Mouse (Mus musculus) lung, embryonic 16.5 days (tissue): ENCODE measurements at regions not wholly inside any gene's neighbourhood (a gene's known extent, or its start where the extent isn't known, plus 50 kb on each side); places are given as distances from the start of the nearest gene placed in this dataset.

Experiments used
- ATAC-seq: fragments of 200-750 bp; cut with Nextera tagmentation; 2 replicates; pipeline ENCODE4 v1.8.0; 2017; ENCODE audit warnings: low read depth, mild to moderate bottlenecking, moderate library complexity
- H3K27ac ChIP-seq: fragments of 300-500 bp; sonication (generic); 2 replicates; pipeline ENCODE4 v1.5.1; 2014; ENCODE audit warnings: mild to moderate bottlenecking, control low read depth, low read length
- H3K27me3 ChIP-seq: fragments of 300-500 bp; sonication (generic); 2 replicates; pipeline ENCODE4 v1.6.1; 2014; ENCODE audit warnings: low read depth, low read length, mixed read lengths; ENCODE audit not compliant: control insufficient read depth, insufficient read depth
- H3K36me3 ChIP-seq: fragments of 300-500 bp; sonication (generic); 2 replicates; pipeline ENCODE4 v1.6.1; 2014; ENCODE audit warnings: low read length; ENCODE audit not compliant: control insufficient read depth, insufficient read depth
- H3K4me1 ChIP-seq: fragments of 300-500 bp; sonication (generic); replicated peaks from 2 replicates; pipeline ENCODE4 v1.6.1; 2014; ENCODE audit warnings: low read length, mixed read lengths; ENCODE audit not compliant: control insufficient read depth, insufficient read depth
- H3K4me2 ChIP-seq: fragments of 300-500 bp; sonication (generic); 2 replicates; pipeline ENCODE4 v1.6.1; 2014; ENCODE audit warnings: low read depth, low read length, control low read depth
- H3K4me3 ChIP-seq: fragments of 300-500 bp; sonication (generic); 2 replicates; pipeline ENCODE4 v1.5.1; 2014; ENCODE audit warnings: mild to moderate bottlenecking, low read length, control low read depth
- H3K9ac ChIP-seq: fragments of 300-500 bp; sonication (generic); 2 replicates; pipeline ENCODE4 v1.6.1; 2014; ENCODE audit warnings: low read length, control low read depth
- H3K9me3 ChIP-seq: fragments of 300-500 bp; sonication (generic); 2 replicates; pipeline ENCODE4 v1.6.1; 2016; ENCODE audit warnings: low read length; ENCODE audit not compliant: control insufficient read depth
- WGBS: fragments of 180-500 bp; shearing (Covaris S2); extraction: QIAGEN DNeasy Blood & Tissue Kit; methylation state at CpG from one replicate; pipeline ENCODE4 v1.1.7; 2014; 5-methylcytosine and 5-hydroxymethylcytosine counted together

DNA sequence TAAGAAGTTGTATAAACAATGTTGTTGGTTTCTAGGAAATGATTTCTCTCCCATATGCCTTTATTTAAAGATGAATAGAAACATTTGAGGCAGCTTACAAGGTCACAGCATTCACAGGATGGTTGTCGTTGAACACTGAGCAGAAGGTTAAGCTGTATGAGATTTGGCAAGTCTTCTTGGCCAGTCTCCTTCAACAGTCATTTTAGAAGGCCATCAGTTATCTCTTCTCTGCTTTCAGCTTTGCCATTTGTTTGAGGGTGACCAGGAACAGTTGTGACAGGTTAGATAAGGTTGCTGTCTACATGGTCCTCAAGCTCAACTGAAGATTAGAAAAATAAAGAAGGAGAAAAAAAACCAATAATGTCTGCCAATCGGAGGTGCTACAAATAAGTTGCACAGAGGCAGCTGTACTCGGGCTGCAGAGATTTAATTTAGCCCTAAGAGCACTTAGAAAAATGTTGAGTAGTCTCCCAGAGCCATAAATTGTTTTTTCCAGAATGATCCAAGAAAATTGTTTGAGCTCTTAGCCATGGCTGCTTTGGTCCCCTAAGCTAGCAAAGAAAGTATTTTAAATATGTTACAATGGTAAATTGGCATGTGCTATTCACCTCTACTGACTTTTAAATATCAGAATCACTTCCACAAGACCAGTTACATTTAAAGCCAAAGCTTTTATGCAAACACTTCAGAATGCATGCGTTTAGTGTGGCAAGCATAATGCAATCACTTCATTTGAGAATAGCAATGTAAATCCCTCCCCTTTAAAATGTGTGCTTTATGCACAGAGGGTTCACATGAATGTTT is 1025.6 kb downstream of the Diaph3 start:
- H3K27ac ChIP-seq, result peak overlapping the region; percentile 32; the same call in 1 of the 2 replicates

DNA sequence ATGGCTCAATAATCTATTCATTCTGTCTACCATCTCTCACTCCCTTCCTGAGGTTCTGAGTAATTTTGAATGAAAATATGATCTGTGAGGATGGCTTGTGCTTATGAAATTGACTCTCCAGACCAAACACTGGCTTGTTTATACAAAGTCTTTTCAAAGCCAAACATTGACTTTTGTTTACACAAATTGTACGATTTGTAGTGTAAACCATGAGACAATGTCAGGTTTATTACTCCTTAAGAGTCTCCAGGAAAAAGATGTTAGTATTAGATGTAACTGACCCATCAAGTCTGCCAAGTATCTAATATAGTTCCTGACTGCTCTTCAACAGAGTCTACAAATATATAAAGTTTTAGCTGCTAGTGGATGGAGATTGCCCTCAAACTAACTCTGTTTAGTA is 1039.5 kb downstream of the Diaph3 start:
- H3K27me3 ChIP-seq, result no peaks in the 10 kb centered on the region
- no peak overlapping the region; the same call in 1 of the 2 replicates for H3K27ac ChIP-seq
- H3K4me1 ChIP-seq, result peaks cover 4% of the 10 kb centered on the region
- peak; percentile 89 for ATAC-seq
- H3K4me2 ChIP-seq, result no peak overlapping the region
- H3K9me3 ChIP-seq, result no peaks in the 10 kb centered on the region
- 21% methylated on average over 1 of the region's 1 CpGs for WGBS
- no peaks in the 10 kb centered on the region for H3K36me3 ChIP-seq
- H3K9ac ChIP-seq, result no peak overlapping the region
- H3K4me3 ChIP-seq, result no peak overlapping the region

More for the DNA sequence above, 1025.6 kb downstream of the Diaph3 start:
- Histone ChIP-seq H3K4me3 (no peak overlapping the region), H3K4me2 (no peak overlapping the region), H3K4me1 (no peaks in the 10 kb centered on the region; the same call in 1 of the 2 replicates), H3K9ac (no peak overlapping the region), H3K36me3 (no peaks in the 10 kb centered on the region), H3K9me3 (no peaks in the 10 kb centered on the region), H3K27me3 (no peaks in the 10 kb centered on the region)
- peak; percentile 72 for ATAC-seq
- 19% methylated on average over 4 of the region's 4 CpGs for WGBS

DNA sequence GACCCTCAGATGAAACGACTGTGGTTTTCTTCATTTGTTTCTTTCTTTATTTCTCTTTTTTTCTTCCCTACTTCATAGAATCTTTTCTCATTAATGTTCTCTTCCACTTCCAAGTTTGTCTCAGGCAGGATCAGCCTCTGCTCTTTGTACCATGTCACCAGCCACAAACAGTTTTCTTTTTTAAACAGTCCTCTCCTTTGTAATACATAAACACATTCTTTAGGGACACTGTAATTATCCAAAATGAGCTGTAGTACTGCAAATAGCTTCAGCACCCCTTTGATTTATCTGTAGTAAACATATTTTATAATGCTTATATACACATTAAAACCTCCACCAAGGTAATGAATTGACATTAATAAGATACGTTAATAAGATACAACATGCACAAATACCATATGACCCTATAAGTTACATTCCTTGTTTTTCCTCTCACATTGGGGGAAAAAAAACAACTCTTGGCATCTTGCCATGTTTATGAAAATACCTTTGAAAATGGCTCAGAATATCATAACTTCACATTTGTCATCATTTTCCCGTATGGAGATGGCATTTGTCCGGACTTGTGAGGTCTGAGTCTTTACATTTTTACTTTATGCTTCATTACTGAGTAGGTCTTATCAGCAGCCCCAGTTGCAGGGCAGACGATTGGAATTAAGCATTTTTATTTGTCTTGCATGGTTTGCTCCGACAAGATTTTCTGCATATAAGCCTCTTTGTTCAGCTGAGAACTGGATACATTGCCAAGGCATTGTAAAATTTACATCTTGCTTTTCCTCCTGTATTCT is 1070.5 kb downstream of the Diaph3 start:
- peak; percentile 88 for ATAC-seq

DNA sequence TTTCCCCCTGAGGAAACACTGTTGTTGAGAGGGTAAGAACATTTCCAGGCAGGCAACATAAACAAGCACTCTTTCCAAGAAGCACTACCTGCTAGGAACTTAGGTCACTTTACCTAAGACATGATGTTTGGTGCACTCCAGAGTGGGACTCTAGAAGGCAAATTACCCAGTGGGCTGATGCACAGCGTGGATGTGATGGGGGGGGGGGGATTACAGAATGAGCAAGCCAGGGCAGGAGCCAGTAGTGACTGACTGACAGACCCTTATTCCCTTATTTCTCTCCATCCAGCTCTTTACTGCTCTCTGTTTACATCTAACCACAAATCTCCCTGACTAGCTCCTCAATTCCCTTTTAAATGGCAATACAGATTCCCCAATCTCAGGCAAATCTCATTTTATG is 1071.7 kb downstream of the Diaph3 start:
- Histone ChIP-seq H3K9me3 (no peaks in the 10 kb centered on the region), H3K4me3 (no peak overlapping the region), H3K27me3 (no peaks in the 10 kb centered on the region), H3K9ac (no peak overlapping the region), H3K4me2 (no peak overlapping the region), H3K4me1 (no peaks in the 10 kb centered on the region), H3K27ac (no peak overlapping the region), H3K36me3 (no peaks in the 10 kb centered on the region)
- WGBS, result 45% methylated on average over 1 of the region's 1 CpGs
- no peak for ATAC-seq

More for the DNA sequence above, 1070.5 kb downstream of the Diaph3 start:
- Histone ChIP-seq H3K36me3 (no peaks in the 10 kb centered on the region), H3K27ac (peak overlapping the region; percentile 44), H3K27me3 (no peaks in the 10 kb centered on the region), H3K9me3 (no peaks in the 10 kb centered on the region), H3K4me1 (no peaks in the 10 kb centered on the region), H3K9ac (no peak overlapping the region), H3K4me2 (no peak overlapping the region), H3K4me3 (no peak overlapping the region)
- 24% methylated on average over 6 of the region's 6 CpGs for WGBS

DNA sequence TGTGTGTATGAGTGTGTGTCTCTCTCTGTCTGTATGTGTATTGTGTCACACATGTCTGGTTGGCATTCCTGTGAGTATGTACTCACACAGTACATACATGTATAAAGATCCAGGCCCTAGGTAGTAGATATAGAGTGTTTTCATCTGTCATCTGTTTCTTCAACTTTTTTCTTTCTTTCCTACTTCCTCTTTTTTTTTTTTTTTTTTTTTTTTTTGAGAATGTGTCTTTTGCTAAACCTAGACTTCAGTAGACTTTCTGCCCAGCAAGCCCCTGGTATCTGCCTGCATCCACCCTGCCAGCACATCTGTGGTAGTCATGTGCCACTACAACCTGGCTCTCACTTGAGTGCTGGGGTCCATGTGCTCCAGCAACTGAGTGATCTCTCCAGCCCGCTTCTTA is 1073.3 kb downstream of the Diaph3 start:
- no peaks in the 10 kb centered on the region for H3K4me1 ChIP-seq
- H3K27me3 ChIP-seq, result no peaks in the 10 kb centered on the region
- no peak overlapping the region for H3K27ac ChIP-seq
- 91% methylated on average over 1 of the region's 1 CpGs for WGBS
- no peaks in the 10 kb centered on the region for H3K36me3 ChIP-seq
- H3K9me3 ChIP-seq, result no peaks in the 10 kb centered on the region
- H3K9ac ChIP-seq, result no peak overlapping the region
- no peak overlapping the region for H3K4me2 ChIP-seq
- ATAC-seq, result no peak
- no peak overlapping the region for H3K4me3 ChIP-seq

DNA sequence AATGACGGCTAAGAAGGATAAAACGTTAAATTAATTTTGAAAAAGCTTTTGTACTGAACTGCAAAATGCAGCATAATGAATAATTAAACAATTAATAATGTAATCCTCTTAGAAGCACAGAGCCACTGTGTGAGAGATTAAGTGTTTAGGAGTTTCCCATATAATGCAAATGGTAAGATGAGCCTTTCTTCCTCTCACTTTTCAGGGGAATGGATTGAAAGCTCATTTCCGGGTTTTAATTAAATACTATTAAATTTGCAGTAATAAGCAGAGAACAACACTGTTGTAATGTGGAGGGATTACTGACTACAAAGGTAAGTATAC is 1077.5 kb downstream of the Diaph3 start:
- H3K4me1 ChIP-seq, result no peaks in the 10 kb centered on the region
- H3K9me3 ChIP-seq, result no peaks in the 10 kb centered on the region
- no peak overlapping the region for H3K4me3 ChIP-seq
- H3K4me2 ChIP-seq, result no peak overlapping the region
- no peak overlapping the region for H3K27ac ChIP-seq
- no peak overlapping the region for H3K9ac ChIP-seq
- 78% methylated on average over 3 of the region's 3 CpGs for WGBS
- H3K36me3 ChIP-seq, result no peaks in the 10 kb centered on the region
- no peak for ATAC-seq
- H3K27me3 ChIP-seq, result no peaks in the 10 kb centered on the region

DNA sequence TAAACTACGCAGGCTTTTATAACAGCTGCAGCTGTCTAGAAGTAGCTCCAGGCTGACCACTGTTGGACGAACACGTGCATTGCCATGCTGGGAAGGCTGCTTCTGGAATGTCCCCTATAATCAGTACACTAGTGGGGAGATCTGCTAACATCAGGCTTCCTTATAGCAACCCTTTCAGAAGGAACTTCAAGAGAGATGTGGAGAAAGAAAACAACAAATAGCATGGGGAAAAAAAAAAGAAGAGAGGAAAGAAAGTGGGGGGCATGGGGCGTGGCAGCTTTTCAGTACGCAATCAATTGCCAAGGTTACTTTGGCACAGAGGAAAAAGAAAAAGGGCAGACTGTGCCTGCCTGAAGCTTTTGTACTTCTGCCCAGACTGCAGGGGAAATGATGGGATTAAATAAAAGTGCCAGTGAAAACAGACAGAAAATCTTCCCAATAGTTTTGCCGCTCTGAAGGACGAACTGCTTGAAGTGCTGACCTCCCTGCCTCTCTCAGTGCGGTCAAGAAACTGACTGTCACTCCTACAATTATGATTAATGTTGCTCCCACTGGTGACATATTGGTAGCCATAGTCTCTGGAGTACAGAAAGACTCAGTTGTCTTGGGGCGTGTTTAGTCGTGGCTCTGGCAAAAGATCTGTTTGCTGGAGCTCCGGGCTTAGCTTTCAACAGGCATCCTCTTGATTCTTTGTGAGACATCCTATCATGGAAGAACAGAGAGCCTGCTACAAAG is 1078.0 kb downstream of the Diaph3 start:
- no peaks in the 10 kb centered on the region for H3K4me1 ChIP-seq
- no peak overlapping the region for H3K27ac ChIP-seq
- no peaks in the 10 kb centered on the region for H3K27me3 ChIP-seq
- WGBS, result 66% methylated on average over 11 of the region's 11 CpGs
- H3K9ac ChIP-seq, result no peak overlapping the region
- no peaks in the 10 kb centered on the region for H3K36me3 ChIP-seq
- H3K9me3 ChIP-seq, result no peaks in the 10 kb centered on the region
- ATAC-seq, result peak; percentile 67; the same call in 1 of the 2 replicates
- no peak overlapping the region for H3K4me2 ChIP-seq
- no peak overlapping the region for H3K4me3 ChIP-seq

DNA sequence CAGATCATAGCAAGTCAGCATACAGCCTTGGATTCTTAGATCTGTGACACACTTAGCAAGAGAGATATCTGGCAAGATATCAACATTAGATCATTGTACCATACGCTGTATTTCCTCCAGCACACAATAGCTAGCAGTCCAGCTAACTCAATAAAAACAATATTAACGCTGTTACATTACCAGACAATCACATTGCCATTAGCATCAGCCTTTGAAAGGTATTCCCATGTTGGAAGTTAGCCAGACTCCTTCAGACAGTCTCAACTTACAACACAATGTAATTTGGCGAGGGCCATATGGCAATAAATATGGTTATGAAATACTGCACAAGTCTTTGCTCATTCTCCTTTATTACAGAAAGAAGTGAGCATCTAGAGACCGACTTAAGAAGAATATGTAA is 1084.0 kb downstream of the Diaph3 start:
- no peaks in the 10 kb centered on the region; the same call in 1 of the 2 replicates for H3K4me1 ChIP-seq
- no peak overlapping the region for H3K27ac ChIP-seq
- no peak overlapping the region for H3K4me3 ChIP-seq
- no peaks in the 10 kb centered on the region for H3K27me3 ChIP-seq
- ATAC-seq, result peak; percentile 95
- H3K4me2 ChIP-seq, result no peak overlapping the region
- H3K9me3 ChIP-seq, result no peaks in the 10 kb centered on the region
- 31% methylated on average over 4 of the region's 4 CpGs for WGBS
- no peak overlapping the region for H3K9ac ChIP-seq
- H3K36me3 ChIP-seq, result no peaks in the 10 kb centered on the region

DNA sequence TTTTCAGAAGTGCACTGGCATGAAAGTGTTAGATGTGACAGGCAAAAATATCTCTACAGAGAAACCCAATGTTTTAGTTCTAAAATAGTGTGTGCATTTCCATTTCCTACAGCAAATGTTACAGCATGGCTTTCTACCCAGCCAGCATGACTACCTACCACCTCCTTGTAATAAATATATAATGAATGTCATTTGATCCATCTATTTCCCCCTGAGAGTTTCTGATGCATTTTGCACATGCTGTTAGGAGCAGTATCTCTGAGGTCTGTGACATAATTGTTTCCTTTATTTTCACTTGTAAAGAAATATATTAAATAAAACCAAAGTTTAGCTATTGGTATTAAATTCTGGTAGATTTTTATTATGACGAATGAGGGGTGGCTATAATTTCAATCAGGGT is 1086.4 kb downstream of the Diaph3 start:
- no peaks in the 10 kb centered on the region for H3K36me3 ChIP-seq
- no peak overlapping the region for H3K27ac ChIP-seq
- WGBS, result 87% methylated on average over 1 of the region's 1 CpGs
- no peaks in the 10 kb centered on the region for H3K9me3 ChIP-seq
- H3K4me3 ChIP-seq, result no peak overlapping the region
- H3K27me3 ChIP-seq, result no peaks in the 10 kb centered on the region
- H3K9ac ChIP-seq, result no peak overlapping the region
- no peaks in the 10 kb centered on the region; the same call in 1 of the 2 replicates for H3K4me1 ChIP-seq
- H3K4me2 ChIP-seq, result no peak overlapping the region
- no peak for ATAC-seq
